Mouse (Mus musculus): ENCODE data around the gene Podn. TPM values are rescaled to one million over a fixed set of nuclear protein-coding genes. Genes with fewer than 3 reads are reported as not detected.

Podn gene
- polyA plus RNA-seq, 2 experiments, result 0.25 to 0.66 TPM

DNA sequence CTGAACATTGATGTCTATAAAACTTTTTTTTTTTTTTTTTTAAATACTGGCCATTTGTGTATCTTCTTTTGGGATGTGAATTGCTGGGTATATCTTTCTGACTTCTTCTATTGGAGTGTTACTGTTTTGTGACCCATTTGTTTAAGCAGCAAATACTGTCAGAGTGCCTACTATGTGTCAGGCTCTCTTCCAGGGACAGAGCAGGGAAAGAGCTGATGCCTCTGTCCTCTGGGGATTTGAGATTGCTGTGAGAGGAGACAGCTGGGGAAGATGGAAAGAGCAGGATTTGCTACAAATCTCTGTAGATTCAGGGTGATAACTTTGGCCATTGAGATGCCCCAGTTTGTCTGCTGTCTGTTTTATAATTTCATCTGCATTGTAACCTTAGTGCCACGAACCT, 96.9 kb downstream of the Podn start:
- ATAC-seq (ENCODE audit: insufficient read depth) (no peak), DNase-seq (ENCODE audit: low read depth in 3 of 3, low spot score in 3 of 3) (no peak)
- Histone ChIP-seq H3K4me1 (replicated peaks; ENCODE audit: control insufficient read depth in 2 of 2, insufficient read depth in 2 of 2, low read length in 1 of 2) (no peaks in the 10 kb centered on the region), H3K9ac (replicated peaks) (no peak overlapping the region), H3K36me3 (replicated peaks; ENCODE audit: control insufficient read depth, insufficient read depth, low read depth) (no peaks in the 10 kb centered on the region), H3K4me2 (ENCODE audit: low read depth) (no peak overlapping the region), H3K27ac (no peak overlapping the region), H3K9me3 (ENCODE audit: control insufficient read depth, low read length) (no peaks in the 10 kb centered on the region), H3K4me3 (ENCODE audit: insufficient read depth in 1 of 2, low read depth in 2 of 2, low read length in 2 of 2) (no peak overlapping the region), H3K27me3 (ENCODE audit: control insufficient read depth, insufficient read depth, low read length) (no peaks in the 10 kb centered on the region)
- WGBS (ENCODE audit: insufficient replicate concordance), result 29% methylated on average over 1 of the region's 1 CpGs
- no peak for TF ChIP-seq CTCF (IDR thresholded peaks at IDR 0.05; ENCODE audit: low read depth)
- no peak for TF ChIP-seq EP300 (IDR thresholded peaks at IDR 0.05; ENCODE audit: low read depth)

DNA sequence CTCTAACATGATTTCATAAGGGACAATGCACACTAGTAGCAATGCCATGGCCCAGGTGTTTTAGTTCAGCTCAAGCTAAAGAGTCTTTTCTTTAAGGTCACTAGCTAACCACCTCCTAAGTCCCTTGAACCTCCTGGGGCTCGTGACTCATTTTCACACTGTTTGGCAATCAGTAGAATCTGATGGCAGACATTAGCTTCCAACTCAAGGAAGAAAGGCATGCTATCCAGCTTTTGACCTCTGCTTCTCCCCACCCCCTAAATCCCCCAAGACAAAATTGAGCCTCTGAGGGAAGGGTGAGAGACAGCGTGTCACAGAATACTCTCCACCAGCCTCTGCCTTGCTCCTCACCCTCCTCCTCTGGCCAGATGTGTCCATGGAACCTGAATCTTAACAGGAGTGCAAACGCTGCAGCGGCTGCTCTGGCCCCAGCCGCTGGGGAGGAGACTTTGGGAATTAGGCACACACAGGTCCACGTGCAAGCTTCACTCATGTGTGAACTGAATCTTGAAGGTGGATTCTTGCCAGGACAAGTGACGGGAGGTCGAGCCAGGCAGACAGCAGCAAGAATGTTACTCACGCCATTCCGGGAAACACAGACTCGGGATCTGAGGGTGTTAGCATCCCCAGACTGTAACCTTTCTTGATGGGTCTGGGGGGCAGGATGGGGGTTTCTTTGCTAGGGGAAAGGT, 97.5 kb downstream of the Podn start:
- 49% methylated on average over 11 of the region's 11 CpGs for WGBS (ENCODE audit: insufficient replicate concordance)
- ATAC-seq (ENCODE audit: insufficient read depth), result no peak
- DNase-seq (ENCODE audit: low read depth in 3 of 3, low spot score in 3 of 3), result no peak

DNA sequence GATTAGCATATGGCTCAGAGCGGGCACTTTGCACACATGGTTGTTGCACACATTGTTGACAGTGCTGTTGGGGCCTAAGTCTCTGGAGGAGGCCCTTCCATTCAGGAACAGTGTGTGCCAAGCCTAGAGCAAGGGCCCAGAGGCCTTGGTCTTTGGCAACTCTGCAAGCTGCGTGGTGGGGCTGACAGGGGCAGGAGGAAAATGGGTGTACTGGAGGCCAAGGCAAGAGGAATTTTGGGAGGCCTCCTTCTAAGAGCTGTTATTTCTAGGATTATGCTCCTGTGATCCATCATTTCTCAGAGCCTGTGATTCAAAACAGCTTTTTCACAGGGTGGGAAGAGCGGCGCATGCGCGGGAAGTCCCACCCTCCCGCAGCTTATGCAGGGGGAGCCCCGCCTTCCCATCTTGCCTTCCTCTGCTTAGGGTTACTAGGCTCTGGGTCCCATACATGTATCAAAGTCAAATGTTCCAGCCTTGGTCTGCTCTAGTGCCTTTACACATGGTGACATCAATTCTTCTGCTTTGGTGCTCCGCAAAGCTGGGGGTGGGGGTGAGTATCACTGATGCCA, 99.7 kb downstream of the Podn start:
- no peaks in the 10 kb centered on the region for H3K9me3 ChIP-seq (ENCODE audit: control insufficient read depth, low read length)
- 78% methylated on average over 9 of the region's 9 CpGs for WGBS (ENCODE audit: insufficient replicate concordance)
- H3K36me3 ChIP-seq (replicated peaks; ENCODE audit: control insufficient read depth, insufficient read depth, low read depth), result no peaks in the 10 kb centered on the region
- H3K4me1 ChIP-seq (replicated peaks; ENCODE audit: control insufficient read depth in 2 of 2, insufficient read depth in 2 of 2, low read length in 1 of 2), result no peaks in the 10 kb centered on the region
- no peak overlapping the region for H3K9ac ChIP-seq (replicated peaks)
- no peak for ATAC-seq (ENCODE audit: insufficient read depth)
- H3K27ac ChIP-seq, result no peak overlapping the region
- TF ChIP-seq EP300 (IDR thresholded peaks at IDR 0.05; ENCODE audit: low read depth) (no peak), CTCF (IDR thresholded peaks at IDR 0.05; ENCODE audit: low read depth) (no peak)
- H3K4me2 ChIP-seq (ENCODE audit: low read depth), result no peak overlapping the region
- DNase-seq (ENCODE audit: low read depth in 3 of 3, low spot score in 3 of 3), result no peak
- no peaks in the 10 kb centered on the region for H3K27me3 ChIP-seq (ENCODE audit: control insufficient read depth, insufficient read depth, low read length)
- H3K4me3 ChIP-seq (ENCODE audit: insufficient read depth in 1 of 2, low read depth in 2 of 2, low read length in 2 of 2), result no peak overlapping the region

More for the DNA sequence above, 97.5 kb downstream of the Podn start:
- Histone ChIP-seq H3K4me3 (ENCODE audit: insufficient read depth in 1 of 2, low read depth in 2 of 2, low read length in 2 of 2) (no peak overlapping the region), H3K9ac (replicated peaks) (no peak overlapping the region), H3K27ac (no peak overlapping the region), H3K36me3 (replicated peaks; ENCODE audit: control insufficient read depth, insufficient read depth, low read depth) (no peaks in the 10 kb centered on the region), H3K4me1 (replicated peaks; ENCODE audit: control insufficient read depth in 2 of 2, insufficient read depth in 2 of 2, low read length in 1 of 2) (no peaks in the 10 kb centered on the region), H3K4me2 (ENCODE audit: low read depth) (no peak overlapping the region), H3K9me3 (ENCODE audit: control insufficient read depth, low read length) (no peaks in the 10 kb centered on the region), H3K27me3 (ENCODE audit: control insufficient read depth, insufficient read depth, low read length) (no peaks in the 10 kb centered on the region)
- TF ChIP-seq EP300 (IDR thresholded peaks at IDR 0.05; ENCODE audit: low read depth) (no peak), CTCF (IDR thresholded peaks at IDR 0.05; ENCODE audit: low read depth) (no peak)

DNA sequence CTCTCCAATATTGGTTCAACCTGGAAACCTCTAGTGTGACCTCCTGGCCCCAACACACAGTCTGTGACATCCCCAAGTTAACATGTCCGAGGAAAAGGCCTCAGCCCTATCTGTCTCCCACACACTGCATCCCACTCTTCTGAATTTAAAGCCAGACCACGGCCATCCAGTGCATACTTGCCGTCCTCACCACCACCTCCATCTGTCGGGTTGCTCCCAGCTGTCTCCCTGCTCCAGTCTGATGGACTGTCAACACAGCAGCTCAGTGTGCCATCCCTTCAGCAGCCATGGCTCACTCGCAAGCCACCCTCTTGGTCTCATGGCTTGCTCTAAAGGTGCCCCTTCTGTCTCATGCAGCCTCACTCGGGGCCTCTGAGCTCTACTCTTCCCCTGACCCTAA, 100.5 kb downstream of the Podn start:
- no peak overlapping the region for H3K4me2 ChIP-seq (ENCODE audit: low read depth)
- WGBS (ENCODE audit: insufficient replicate concordance), result 65% methylated on average over 6 of the region's 6 CpGs
- H3K27me3 ChIP-seq (ENCODE audit: control insufficient read depth, insufficient read depth, low read length), result no peaks in the 10 kb centered on the region
- ATAC-seq (ENCODE audit: insufficient read depth), result no peak
- H3K4me3 ChIP-seq (ENCODE audit: insufficient read depth in 1 of 2, low read depth in 2 of 2, low read length in 2 of 2), result no peak overlapping the region
- DNase-seq (ENCODE audit: low read depth in 3 of 3, low spot score in 3 of 3), result no peak
- TF ChIP-seq EP300 (IDR thresholded peaks at IDR 0.05; ENCODE audit: low read depth) (no peak), CTCF (IDR thresholded peaks at IDR 0.05; ENCODE audit: low read depth) (no peak)
- no peak overlapping the region for H3K9ac ChIP-seq (replicated peaks)
- no peak overlapping the region for H3K27ac ChIP-seq
- no peaks in the 10 kb centered on the region for H3K36me3 ChIP-seq (replicated peaks; ENCODE audit: control insufficient read depth, insufficient read depth, low read depth)
- no peaks in the 10 kb centered on the region for H3K9me3 ChIP-seq (ENCODE audit: control insufficient read depth, low read length)
- no peaks in the 10 kb centered on the region for H3K4me1 ChIP-seq (replicated peaks; ENCODE audit: control insufficient read depth in 2 of 2, insufficient read depth in 2 of 2, low read length in 1 of 2)

DNA sequence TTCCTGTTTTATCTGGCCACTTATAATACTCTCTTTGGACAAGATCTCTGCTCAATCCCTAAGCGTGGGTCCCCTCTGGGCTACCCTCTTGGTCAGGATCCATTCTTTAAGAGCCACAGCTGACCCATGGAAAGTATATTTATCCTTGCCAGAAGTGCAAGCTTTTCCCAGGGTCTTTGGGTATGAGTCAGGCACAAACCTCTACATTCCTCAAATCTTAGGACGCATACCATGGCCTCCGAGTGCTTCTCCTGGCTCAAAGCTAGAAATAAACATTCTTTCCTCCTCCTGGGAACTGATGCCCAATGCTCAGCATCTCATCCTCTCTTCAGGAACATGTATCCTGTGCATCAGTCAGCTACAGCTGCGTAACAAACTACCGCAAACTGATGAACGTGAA, 101.2 kb downstream of the Podn start:
- 79% methylated on average over 6 of the region's 6 CpGs for WGBS (ENCODE audit: insufficient replicate concordance)
- ATAC-seq (ENCODE audit: insufficient read depth), result no peak
- no peak overlapping the region for H3K27ac ChIP-seq
- H3K4me1 ChIP-seq (replicated peaks; ENCODE audit: control insufficient read depth in 2 of 2, insufficient read depth in 2 of 2, low read length in 1 of 2), result no peaks in the 10 kb centered on the region
- H3K36me3 ChIP-seq (replicated peaks; ENCODE audit: control insufficient read depth, insufficient read depth, low read depth), result no peaks in the 10 kb centered on the region
- no peak for DNase-seq (ENCODE audit: low read depth in 3 of 3, low spot score in 3 of 3)
- H3K4me2 ChIP-seq (ENCODE audit: low read depth), result no peak overlapping the region
- H3K4me3 ChIP-seq (ENCODE audit: insufficient read depth in 1 of 2, low read depth in 2 of 2, low read length in 2 of 2), result no peak overlapping the region
- no peaks in the 10 kb centered on the region for H3K9me3 ChIP-seq (ENCODE audit: control insufficient read depth, low read length)
- H3K27me3 ChIP-seq (ENCODE audit: control insufficient read depth, insufficient read depth, low read length), result no peaks in the 10 kb centered on the region
- H3K9ac ChIP-seq (replicated peaks), result no peak overlapping the region
- TF ChIP-seq EP300 (IDR thresholded peaks at IDR 0.05; ENCODE audit: low read depth) (no peak), CTCF (IDR thresholded peaks at IDR 0.05; ENCODE audit: low read depth) (no peak)

Measured in liver, embryonic 14.5 days (tissue).